Mouse (Mus musculus) embryonic fibroblast, embryonic 13.5 days (primary cell): ENCODE measurements around the gene Cdk2. TPM values are rescaled to one million over a fixed set of nuclear protein-coding genes. Genes with fewer than 3 reads are reported as not detected.

ENCODE experiments used
- H3K27ac ChIP-seq: 2 replicates; pipeline ENCODE4 v1.5.1; 2012; ENCODE audit warnings: low read length, control low read depth, inconsistent platforms; ENCODE audit not compliant: insufficient read depth
- H3K4me1 ChIP-seq: 2 replicates; pipeline ENCODE4 v1.6.1; 2011; ENCODE audit warnings: low read length; ENCODE audit not compliant: control insufficient read depth, insufficient read depth
- H3K4me3 ChIP-seq: 2 replicates; pipeline ENCODE4 v1.5.1; 2011; ENCODE audit warnings: mild to moderate bottlenecking, control low read depth, low read length; ENCODE audit not compliant: insufficient read depth
- CTCF ChIP-seq: IDR thresholded peaks from 2 replicates; pipeline ENCODE4 v1.5.1; 2011; ENCODE audit warnings: mild to moderate bottlenecking, control low read depth, low read length, moderate library complexity, borderline replicate concordance; ENCODE audit not compliant: insufficient read depth
- POLR2A ChIP-seq: IDR thresholded peaks from 2 replicates; pipeline ENCODE4 v1.6.1; 2011; ENCODE audit warnings: low read depth, mild to moderate bottlenecking, control low read depth, low read length, moderate library complexity
- polyA plus RNA-seq: library from polyadenylated mRNA; stranded (reverse); fragments of >200 nt; gene quantifications from 2 replicates; pipeline ENCODE4 v1.2.4, GENCODE M21; 2011; ENCODE audit warnings: low read depth; ENCODE audit not compliant: missing spikeins, insufficient read length

Gene Cdk2
- polyA plus RNA-seq, 1 experiment: 66.6 TPM

GRCm38 (mm10) chr10:128703895-128704294 is 936 bp downstream of the Cdk2 start, which contains the start of gene Pmel:
TSS of gene Pmel (plus strand) at chr10:128704195.
- H3K4me1 ChIP-seq: no peaks in the 10 kb centered on the region
- H3K27ac ChIP-seq: peak within 1 kb of the TSS; percentile 64
- TF ChIP-seq POLR2A (no peak), CTCF (no peak)
- peak within 1 kb of the TSS; percentile 77 for H3K4me3 ChIP-seq

GRCm38 (mm10) chr10:128702328-128703007 is 2.4 kb downstream of the Cdk2 start:
- Histone ChIP-seq H3K4me1 (no peaks in the 10 kb centered on the region), H3K27ac (no peak overlapping the region), H3K4me3 (no peak overlapping the region)
- TF ChIP-seq POLR2A: no peak
- no peak for TF ChIP-seq CTCF

DNA sequence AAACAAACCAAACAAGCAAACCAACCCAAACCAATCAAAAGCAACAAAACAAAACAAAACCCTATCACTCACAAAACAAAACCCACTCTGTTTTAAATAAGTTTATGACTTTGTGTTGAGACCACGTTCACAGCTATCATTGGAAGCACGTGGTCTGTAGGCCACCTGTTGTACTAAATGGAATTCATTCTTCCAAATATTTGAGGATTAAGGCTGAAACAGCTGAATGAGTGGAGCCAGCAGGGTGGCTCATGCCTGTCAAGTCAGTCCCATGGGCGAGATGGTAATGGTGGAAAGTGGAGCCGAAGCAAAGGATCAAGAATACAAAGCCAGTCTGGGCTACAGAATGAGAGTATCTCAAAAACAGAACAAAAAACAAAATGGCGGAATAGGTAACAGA is 4.1 kb downstream of the Cdk2 start:
- no peak overlapping the region for H3K27ac ChIP-seq
- no peaks in the 10 kb centered on the region for H3K4me1 ChIP-seq
- no peak for TF ChIP-seq POLR2A
- TF ChIP-seq CTCF: no peak
- no peak overlapping the region for H3K4me3 ChIP-seq

DNA sequence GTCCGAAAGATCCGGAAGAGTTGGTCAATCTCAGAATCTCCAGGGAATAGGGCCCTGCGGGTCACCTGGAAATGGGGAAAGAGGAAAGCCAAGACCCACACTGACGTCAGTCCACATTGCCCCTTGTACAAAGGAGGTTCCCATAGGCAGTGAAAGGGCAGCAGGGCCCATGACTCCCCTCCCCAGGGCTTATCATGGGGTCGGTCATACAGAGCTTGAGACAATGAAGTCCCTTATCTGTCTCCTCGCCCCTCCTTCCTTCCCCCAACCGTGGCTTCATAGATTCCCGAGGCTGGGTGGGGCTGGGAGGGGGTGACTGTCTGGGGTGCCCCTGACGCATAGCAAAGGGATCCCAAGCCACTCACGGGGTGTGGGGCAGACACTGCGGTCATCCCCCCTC is 5.2 kb downstream of the Cdk2 start:
- H3K27ac ChIP-seq: no peak overlapping the region
- TF ChIP-seq CTCF (no peak), POLR2A (no peak)
- H3K4me3 ChIP-seq: no peak overlapping the region
- 0 out of 2 replicates have a peak, but pooled peaks cover 2% of the 10 kb centered on the region for H3K4me1 ChIP-seq

DNA sequence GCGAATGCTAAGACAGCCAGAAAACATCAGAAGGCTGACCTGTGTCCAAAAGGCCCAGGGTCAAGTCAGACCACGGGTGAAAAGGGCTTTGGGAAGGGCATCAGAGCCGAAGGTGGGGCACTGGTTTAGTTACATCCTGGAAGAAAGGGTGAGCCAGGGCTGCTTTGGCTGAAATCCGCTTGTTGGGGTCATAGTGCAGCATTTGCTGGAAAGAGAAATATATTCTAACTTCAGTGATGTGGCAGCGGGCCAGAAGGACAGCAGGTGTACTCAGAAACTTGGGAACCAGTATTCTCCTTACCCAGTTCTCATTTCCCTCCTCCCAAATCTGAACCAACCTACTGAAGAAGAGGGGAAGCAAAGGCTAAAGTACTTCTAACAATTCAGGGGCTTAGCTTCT is 5.8 kb downstream of the Cdk2 start:
- H3K4me3 ChIP-seq: no peak overlapping the region
- no peak overlapping the region for H3K27ac ChIP-seq
- TF ChIP-seq POLR2A: no peak
- no peak for TF ChIP-seq CTCF
- H3K4me1 ChIP-seq: 0 out of 2 replicates have a peak, but pooled peaks cover 2% of the 10 kb centered on the region

DNA sequence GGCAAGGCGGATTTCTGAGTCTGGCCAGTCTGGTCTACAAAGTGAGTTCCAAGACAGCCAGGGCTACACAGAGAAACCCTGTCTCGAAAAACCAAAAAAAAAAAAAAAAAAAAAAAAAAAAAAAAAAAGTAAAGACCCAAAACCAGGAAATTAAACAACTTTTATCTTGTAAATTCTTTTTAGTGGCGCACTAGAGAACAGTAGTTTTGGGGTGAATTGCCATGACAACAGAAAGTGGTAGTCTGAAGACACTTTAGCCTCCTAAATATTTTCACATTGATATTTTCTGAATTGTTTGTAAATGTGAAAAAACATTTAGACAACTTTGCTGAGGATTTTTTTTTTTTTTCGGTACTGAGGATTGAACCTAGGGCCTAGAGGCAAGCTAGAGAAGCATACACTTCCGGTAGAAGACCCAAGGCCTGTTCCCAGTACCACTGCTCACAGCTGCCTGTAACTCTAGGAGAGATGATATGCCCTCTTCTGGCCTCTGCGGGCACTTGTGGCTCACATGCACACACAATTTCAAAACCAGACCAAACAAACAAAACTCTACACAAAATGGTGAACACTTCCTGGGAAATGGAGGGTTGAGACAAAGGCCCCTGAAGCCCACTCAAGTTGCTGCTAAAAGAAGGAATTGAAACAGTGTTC is 7.6 kb downstream of the Cdk2 start:
- H3K27ac ChIP-seq: no peak overlapping the region
- H3K4me1 ChIP-seq: 0 out of 2 replicates have a peak, but pooled peaks cover 2% of the 10 kb centered on the region
- H3K4me3 ChIP-seq: no peak overlapping the region
- no peak for TF ChIP-seq CTCF
- TF ChIP-seq POLR2A: no peak

- TF ChIP-seq CTCF (no peak), POLR2A (peak; percentile 89)
- Histone ChIP-seq H3K27ac (peak within 1 kb of the TSS; percentile 67), H3K4me1 (0 out of 2 replicates have a peak, but pooled peaks cover 2% of the 10 kb centered on the region), H3K4me3 (peak within 1 kb of the TSS; percentile 93)
These were observed 8.6 kb downstream of the Cdk2 start, which contains the start of gene Rab5b for GRCm38 (mm10) chr10:128695992-128696807. TSS of gene Rab5b (minus strand) at chr10:128696264.

DNA sequence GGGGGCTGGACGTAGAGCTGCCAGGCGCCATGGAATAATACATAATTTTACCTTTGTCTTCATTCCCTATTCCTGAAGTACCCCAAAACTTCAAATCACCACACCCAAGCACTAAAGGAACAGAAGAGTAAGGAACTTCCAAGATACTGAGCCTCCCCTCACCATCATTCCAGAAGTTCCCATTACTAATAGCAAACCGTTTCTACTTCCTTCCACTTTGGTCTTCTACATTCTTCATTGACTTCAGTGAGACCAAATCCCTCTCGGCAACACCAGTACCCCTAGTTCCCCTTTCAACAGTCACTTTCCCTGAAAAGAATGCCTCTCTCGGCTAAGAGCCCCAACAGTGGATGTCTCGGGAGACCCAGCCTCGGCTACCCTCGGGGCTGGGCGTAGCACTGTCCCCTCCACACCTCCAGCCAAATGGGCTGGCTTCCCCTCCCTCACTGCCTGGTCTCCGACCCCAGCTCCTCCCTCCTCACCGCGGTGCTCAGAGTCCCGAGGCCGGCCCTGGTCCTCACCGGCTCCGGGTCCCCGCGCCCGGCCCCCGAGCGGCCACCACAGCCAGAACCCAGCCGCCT is 9.3 kb downstream of the Cdk2 start:
- TF ChIP-seq POLR2A: no peak
- TF ChIP-seq CTCF: no peak
- Histone ChIP-seq H3K4me3 (peak overlapping the region; percentile 93), H3K27ac (peak overlapping the region; percentile 67), H3K4me1 (0 out of 2 replicates have a peak, but pooled peaks cover 2% of the 10 kb centered on the region)

DNA sequence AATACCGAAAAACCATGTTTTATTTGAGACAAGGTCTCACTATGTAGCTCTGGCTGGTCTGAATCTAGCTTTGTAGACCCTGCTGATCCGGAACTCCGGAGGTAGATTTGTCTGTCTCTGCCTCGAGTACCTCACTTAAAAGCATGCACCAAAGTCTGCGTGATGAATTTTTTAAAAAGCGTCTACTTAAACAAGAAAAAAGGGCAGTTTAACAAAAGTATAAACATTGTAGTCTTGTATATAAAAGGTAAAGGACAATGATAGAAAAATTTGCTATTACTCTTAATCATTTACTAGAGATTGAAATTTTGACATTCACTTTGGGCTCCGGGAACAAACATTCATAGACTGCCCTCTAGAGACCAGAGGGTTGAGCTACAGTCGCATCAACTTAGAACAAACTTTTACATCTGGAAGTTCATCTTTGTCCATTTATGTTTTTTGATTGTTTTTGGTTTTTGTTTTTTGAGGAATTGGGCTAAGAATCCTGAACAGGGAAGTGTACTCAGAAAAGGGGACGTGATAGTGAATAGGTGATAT is 30.3 kb downstream of the Cdk2 start:
- H3K4me3 ChIP-seq: peak overlapping the region; percentile 51
- peaks cover 5% of the 10 kb centered on the region for H3K4me1 ChIP-seq
- H3K27ac ChIP-seq: no peak overlapping the region; the same call in 1 of the 2 replicates
- TF ChIP-seq POLR2A (no peak), CTCF (no peak)
